Mouse (Mus musculus): Measurements from ENCODE around the gene Mmp2. TPM values are rescaled to one million over a fixed set of nuclear protein-coding genes. Genes with fewer than 3 reads are reported as not detected.

Gene Mmp2
- polyA plus RNA-seq, 1 experiment from 2014 or later: 196 TPM

GRCm38 (mm10) chr8:92896056-92896455, 69.0 kb downstream of the Mmp2 start:
- no peak overlapping the region for H3K4me3 ChIP-seq (ENCODE audit: low read depth, low read length)
- no peak for DNase-seq (ENCODE audit: low spot score)
- no peak overlapping the region for H3K27ac ChIP-seq (ENCODE audit: low read depth)
- ATAC-seq (replicated peaks; ENCODE audit: low FRiP score, low TSS enrichment, low read depth): no peak
- no peaks in the 10 kb centered on the region for H3K9me3 ChIP-seq (ENCODE audit: control insufficient read depth, low read length)
- no peak overlapping the region for H3K4me2 ChIP-seq (ENCODE audit: low read length)
- H3K36me3 ChIP-seq (ENCODE audit: control insufficient read depth, insufficient read depth, low read length): no peaks in the 10 kb centered on the region
- H3K9ac ChIP-seq (ENCODE audit: low read length): no peak overlapping the region
- no peaks in the 10 kb centered on the region for H3K27me3 ChIP-seq (replicated peaks; ENCODE audit: control insufficient read depth, insufficient read depth, low read length)
- no peaks in the 10 kb centered on the region for H3K4me1 ChIP-seq (replicated peaks; ENCODE audit: control insufficient read depth, insufficient read depth, low read length)
- WGBS: 75% methylated on average over 1 of the region's 1 CpGs

GRCm38 (mm10) chr8:92896611-92897010, 69.5 kb downstream of the Mmp2 start:
- H3K4me3 ChIP-seq (ENCODE audit: low read depth, low read length): no peak overlapping the region
- no peaks in the 10 kb centered on the region for H3K27me3 ChIP-seq (replicated peaks; ENCODE audit: control insufficient read depth, insufficient read depth, low read length)
- no peak overlapping the region for H3K4me2 ChIP-seq (ENCODE audit: low read length)
- no peaks in the 10 kb centered on the region for H3K4me1 ChIP-seq (replicated peaks; ENCODE audit: control insufficient read depth, insufficient read depth, low read length)
- no peak overlapping the region for H3K27ac ChIP-seq (ENCODE audit: low read depth)
- WGBS: 58% methylated on average over 5 of the region's 5 CpGs
- H3K9ac ChIP-seq (ENCODE audit: low read length): no peak overlapping the region
- no peak for ATAC-seq (replicated peaks; ENCODE audit: low FRiP score, low TSS enrichment, low read depth)
- H3K9me3 ChIP-seq (ENCODE audit: control insufficient read depth, low read length): no peaks in the 10 kb centered on the region
- DNase-seq (ENCODE audit: low spot score): no peak
- no peaks in the 10 kb centered on the region for H3K36me3 ChIP-seq (ENCODE audit: control insufficient read depth, insufficient read depth, low read length)

- H3K36me3 ChIP-seq (ENCODE audit: control insufficient read depth, insufficient read depth, low read length): no peaks in the 10 kb centered on the region
- H3K9ac ChIP-seq (ENCODE audit: low read length): no peak overlapping the region
- no peaks in the 10 kb centered on the region for H3K9me3 ChIP-seq (ENCODE audit: control insufficient read depth, low read length)
- WGBS: 77% methylated on average over 4 of the region's 4 CpGs
- no peak overlapping the region for H3K4me2 ChIP-seq (ENCODE audit: low read length)
- DNase-seq (ENCODE audit: low spot score) (no peak), ATAC-seq (replicated peaks; ENCODE audit: low FRiP score, low TSS enrichment, low read depth) (no peak)
- H3K4me1 ChIP-seq (replicated peaks; ENCODE audit: control insufficient read depth, insufficient read depth, low read length): no peaks in the 10 kb centered on the region
- H3K4me3 ChIP-seq (ENCODE audit: low read depth, low read length): no peak overlapping the region
- H3K27ac ChIP-seq (ENCODE audit: low read depth): no peak overlapping the region
- no peaks in the 10 kb centered on the region for H3K27me3 ChIP-seq (replicated peaks; ENCODE audit: control insufficient read depth, insufficient read depth, low read length)
Measured at GRCm38 (mm10) chr8:92897794-92898193, 70.7 kb downstream of the Mmp2 start.

- H3K4me2 ChIP-seq (ENCODE audit: low read length): no peak overlapping the region
- H3K9ac ChIP-seq (ENCODE audit: low read length): no peak overlapping the region
- no peaks in the 10 kb centered on the region for H3K4me1 ChIP-seq (replicated peaks; ENCODE audit: control insufficient read depth, insufficient read depth, low read length)
- DNase-seq (ENCODE audit: low spot score) (no peak), ATAC-seq (replicated peaks; ENCODE audit: low FRiP score, low TSS enrichment, low read depth) (no peak)
- 62% methylated on average over 9 of the region's 9 CpGs for WGBS
- H3K27me3 ChIP-seq (replicated peaks; ENCODE audit: control insufficient read depth, insufficient read depth, low read length): no peaks in the 10 kb centered on the region
- H3K27ac ChIP-seq (ENCODE audit: low read depth): no peak overlapping the region
- no peaks in the 10 kb centered on the region for H3K9me3 ChIP-seq (ENCODE audit: control insufficient read depth, low read length)
- H3K36me3 ChIP-seq (ENCODE audit: control insufficient read depth, insufficient read depth, low read length): no peaks in the 10 kb centered on the region
- no peak overlapping the region for H3K4me3 ChIP-seq (ENCODE audit: low read depth, low read length)
Measured at GRCm38 (mm10) chr8:92899590-92899989, 72.5 kb downstream of the Mmp2 start.

- Histone ChIP-seq H3K36me3 (ENCODE audit: control insufficient read depth, insufficient read depth, low read length) (no peaks in the 10 kb centered on the region), H3K27ac (ENCODE audit: low read depth) (no peak within 1 kb of the TSS), H3K9ac (ENCODE audit: low read length) (no peak within 1 kb of the TSS), H3K27me3 (replicated peaks; ENCODE audit: control insufficient read depth, insufficient read depth, low read length) (no peaks in the 10 kb centered on the region), H3K4me1 (replicated peaks; ENCODE audit: control insufficient read depth, insufficient read depth, low read length) (no peaks in the 10 kb centered on the region), H3K4me2 (ENCODE audit: low read length) (no peak within 1 kb of the TSS), H3K9me3 (ENCODE audit: control insufficient read depth, low read length) (no peaks in the 10 kb centered on the region), H3K4me3 (ENCODE audit: low read depth, low read length) (no peak within 1 kb of the TSS)
- no peak for ATAC-seq (replicated peaks; ENCODE audit: low FRiP score, low TSS enrichment, low read depth)
- DNase-seq (ENCODE audit: low spot score): no peak
- WGBS: 92% methylated on average over 5 of the region's 5 CpGs
Measured at GRCm38 (mm10) chr8:92901107-92901506, 74.0 kb downstream of the Mmp2 start, which contains the start of gene Capns2. Gene Capns2, plus strand, starts transcription at chr8:92901407.

GRCm38 (mm10) chr8:92902981-92903380, 75.9 kb downstream of the Mmp2 start:
- H3K36me3 ChIP-seq (ENCODE audit: control insufficient read depth, insufficient read depth, low read length): no peaks in the 10 kb centered on the region
- no peak for ATAC-seq (replicated peaks; ENCODE audit: low FRiP score, low TSS enrichment, low read depth)
- H3K27me3 ChIP-seq (replicated peaks; ENCODE audit: control insufficient read depth, insufficient read depth, low read length): no peaks in the 10 kb centered on the region
- no peak overlapping the region for H3K4me2 ChIP-seq (ENCODE audit: low read length)
- whole genome bisulfite sequencing: 88% methylated on average over 2 of the region's 2 CpGs
- H3K9me3 ChIP-seq (ENCODE audit: control insufficient read depth, low read length): no peaks in the 10 kb centered on the region
- H3K27ac ChIP-seq (ENCODE audit: low read depth): no peak overlapping the region
- no peak overlapping the region for H3K9ac ChIP-seq (ENCODE audit: low read length)
- no peaks in the 10 kb centered on the region for H3K4me1 ChIP-seq (replicated peaks; ENCODE audit: control insufficient read depth, insufficient read depth, low read length)
- DNase-seq (ENCODE audit: low spot score): no peak
- no peak overlapping the region for H3K4me3 ChIP-seq (ENCODE audit: low read depth, low read length)

Other genes starting within 250 kb of the Mmp2 start
- not detected in 2 replicates for gene Irx6, start 153.0 kb upstream of the Mmp2 start, polyA plus RNA-seq (2014; fragmentation: Nextera tagmentation; extraction: Ambion mirVana)
- 5.8 and 7.1 TPM in 2 replicates for gene Lpcat2, start 28.0 kb downstream of the Mmp2 start, polyA plus RNA-seq (2014; fragmentation: Nextera tagmentation; extraction: Ambion mirVana)
- 0.30 TPM in 2 replicates for gene Capns2, start 74.1 kb downstream of the Mmp2 start, polyA plus RNA-seq (2014; fragmentation: Nextera tagmentation; extraction: Ambion mirVana)
- gene Slc6a2, start 132.8 kb downstream of the Mmp2 start, polyA plus RNA-seq (2014; fragmentation: Nextera tagmentation; extraction: Ambion mirVana): 0.04 TPM in 1 of 2 replicates, not detected in the other
- not detected in 2 replicates for gene Ces1a, start 220.9 kb downstream of the Mmp2 start, polyA plus RNA-seq (2014; fragmentation: Nextera tagmentation; extraction: Ambion mirVana)

All from intestine, embryonic 14.5 days (tissue).